Mouse (Mus musculus) T-cell, adult 2 months (primary cell): ENCODE measurements around the gene Kxd1.
"Not testable (repeated sequence)": the region's sequence is repeated elsewhere in the genome, so short reads cannot be mapped to it uniquely, and the experiment has no call there.

Experiments used
- DNase-seq: peaks from one replicate; pipeline ENCODE4 v3.0.0; 2022; ENCODE audit warnings: low spot score

Kxd1 gene

DNA sequence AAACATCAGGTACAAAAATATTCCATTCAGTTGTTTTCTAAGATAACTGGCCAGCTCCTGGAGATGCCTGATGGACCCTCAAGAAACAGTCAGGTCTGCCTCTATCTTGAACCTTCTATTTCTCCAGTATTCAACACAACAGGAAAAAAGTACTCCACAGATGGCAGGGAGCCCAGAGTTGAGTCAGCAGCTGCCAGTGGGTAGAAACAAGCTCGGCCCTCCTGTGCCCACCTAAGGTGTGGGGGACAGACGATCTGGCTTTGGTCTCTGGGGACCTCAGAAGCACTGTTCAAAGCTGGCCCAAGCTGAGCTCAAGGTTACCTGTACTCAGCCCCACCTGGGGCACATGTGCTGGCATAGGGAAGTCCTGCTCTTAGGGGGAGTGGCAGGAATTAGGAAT, 14.3 kb downstream of the Kxd1 start:
- no peak for DNase-seq

GRCm38 (mm10) chr8:70512253-70512903, 15.4 kb downstream of the Kxd1 start:
- DNase-seq, result peak; percentile 26

- DNase-seq, result no peak
Observed at GRCm38 (mm10) chr8:70511770-70512169, 16.0 kb downstream of the Kxd1 start.

DNA sequence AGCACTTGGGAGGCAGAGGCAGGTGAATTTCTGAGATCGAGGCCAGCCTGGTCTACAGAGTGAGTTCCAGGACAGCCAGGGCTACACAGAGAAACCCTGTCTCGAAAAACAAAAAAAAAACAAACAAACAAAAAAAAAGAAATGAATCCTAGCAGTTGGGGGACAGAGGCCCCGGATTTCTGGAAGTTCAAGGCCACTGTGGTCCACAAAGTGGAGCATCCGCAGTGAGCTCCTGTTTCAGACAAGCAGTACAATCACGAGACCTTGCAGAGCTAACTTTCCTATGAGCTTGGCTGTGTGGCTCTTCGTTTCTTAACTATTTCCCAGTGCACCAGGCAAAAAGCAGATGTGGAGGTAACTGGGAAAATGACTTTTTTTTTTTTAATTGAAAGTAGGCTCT, 16.6 kb downstream of the Kxd1 start:
- DNase-seq, result not testable (repeated sequence)

GRCm38 (mm10) chr8:70510228-70510915, 17.4 kb downstream of the Kxd1 start, which contains the start of gene Uba52:
Gene Uba52 (minus strand): TSS chr8:70510801.
- peak; percentile 98 for DNase-seq

DNA sequence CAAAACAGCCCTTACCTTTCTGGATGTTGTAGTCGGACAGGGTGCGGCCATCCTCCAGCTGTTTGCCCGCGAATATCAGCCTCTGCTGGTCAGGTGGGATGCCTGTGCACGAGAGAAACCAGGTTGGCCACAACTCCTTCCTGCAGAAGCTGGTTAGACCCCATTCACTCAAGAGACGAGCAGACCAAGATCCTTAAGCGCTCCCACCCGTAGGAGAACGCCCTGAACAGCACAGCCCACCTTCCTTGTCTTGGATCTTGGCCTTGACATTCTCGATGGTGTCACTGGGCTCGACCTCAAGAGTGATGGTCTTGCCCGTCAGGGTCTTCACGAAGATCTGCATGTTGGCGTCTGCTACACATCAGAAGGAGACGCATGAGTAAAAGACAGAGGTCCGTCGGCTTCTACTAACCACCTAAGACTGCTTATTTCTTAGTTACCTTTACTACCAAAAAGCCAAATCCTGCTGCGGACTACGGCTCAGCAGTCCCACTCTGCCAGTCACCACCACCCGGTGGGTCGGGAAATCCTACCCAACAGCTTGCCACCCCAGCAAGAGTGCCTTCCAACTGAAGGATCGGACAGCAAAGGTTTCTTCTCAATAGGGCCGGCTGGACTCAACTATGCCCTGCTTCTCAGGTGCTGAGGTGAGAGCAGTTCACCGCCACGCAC, 18.3 kb downstream of the Kxd1 start:
- DNase-seq, result no peak

DNA sequence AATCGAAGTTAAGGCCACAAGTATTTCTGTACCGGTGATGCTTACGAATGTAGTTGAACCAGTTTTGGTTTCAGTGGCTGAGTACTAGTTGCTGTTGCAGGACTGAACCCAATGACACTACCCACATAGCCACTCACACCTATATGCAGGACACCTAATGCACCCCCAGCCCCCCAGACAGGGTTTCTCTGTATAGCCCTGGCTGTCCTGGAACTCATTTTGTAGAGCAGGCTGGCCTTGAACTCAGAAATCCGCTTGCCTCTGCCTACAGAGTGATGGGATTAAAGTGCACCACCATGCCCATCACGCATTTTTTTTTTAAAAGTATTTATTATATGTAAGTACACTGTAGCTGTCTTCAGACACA, 20.7 kb downstream of the Kxd1 start:
- DNase-seq, result no peak

DNA sequence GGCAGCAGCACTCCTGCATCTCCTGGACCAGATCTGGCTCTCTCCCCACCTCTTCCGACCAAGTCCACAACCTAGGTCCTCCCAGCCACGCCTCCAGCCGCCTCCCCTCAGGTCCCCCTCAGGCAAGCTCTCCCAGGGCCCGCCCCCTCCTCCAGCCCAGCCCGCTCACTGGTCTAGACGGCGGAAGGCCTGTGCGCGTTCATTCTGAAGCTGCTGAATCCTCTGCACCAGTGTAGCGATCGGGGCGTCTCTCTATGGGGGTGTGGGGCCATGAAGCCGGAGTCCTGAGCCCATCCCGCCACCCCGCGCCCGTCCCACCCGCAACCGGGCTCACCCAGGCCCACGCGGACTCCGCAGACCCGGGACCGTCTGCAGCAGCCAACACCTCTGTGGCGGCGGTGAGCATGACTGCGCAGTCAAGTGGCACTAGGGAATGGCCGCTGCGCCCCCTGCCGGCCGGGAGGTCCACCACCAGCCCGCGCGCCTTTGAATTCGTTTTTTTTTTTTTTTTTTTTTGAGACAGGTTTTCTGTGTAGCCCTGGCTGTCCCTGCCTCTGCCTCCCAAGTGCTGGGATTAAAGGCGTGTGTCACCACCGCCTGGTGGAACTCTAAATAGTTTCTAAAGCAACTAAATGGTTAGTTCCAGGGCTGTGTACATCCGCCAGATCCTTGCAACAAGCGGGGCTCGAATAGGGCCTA, 21.3 kb downstream of the Kxd1 start, which contains the start of gene Rex1bd:
TSS of gene Rex1bd (minus strand) at position 425 of the 699 bp plus-strand sequence.
- DNase-seq, result peak; percentile 91

DNA sequence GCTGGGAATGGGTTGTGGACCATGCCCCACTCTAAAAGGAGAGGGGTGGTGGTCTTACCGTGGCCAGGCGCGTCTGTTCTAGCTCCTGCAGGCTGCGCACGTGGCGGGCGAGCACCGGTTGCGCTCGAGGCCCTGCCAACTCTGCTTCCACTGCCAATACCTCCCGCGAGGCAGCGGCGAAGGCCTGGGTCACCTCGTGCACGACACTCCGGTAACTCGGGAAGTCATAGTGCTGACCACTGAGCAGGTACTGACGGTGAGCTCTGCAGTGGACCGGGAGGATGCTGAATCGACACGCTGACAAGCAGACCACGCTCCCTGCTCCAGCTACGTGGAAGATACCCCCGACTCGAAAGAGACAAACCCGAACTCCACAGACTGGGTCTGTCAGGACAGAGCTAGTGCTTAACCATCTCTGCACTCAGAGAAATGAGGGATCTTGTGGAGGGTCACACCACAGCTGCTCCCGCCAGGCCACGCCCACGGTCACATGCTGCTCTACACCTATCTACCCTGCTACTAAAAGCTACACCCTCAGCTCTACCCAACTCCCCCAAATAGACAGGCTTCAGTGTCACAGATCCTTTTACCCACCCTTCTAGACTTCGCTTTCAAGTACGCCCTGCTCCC, 21.9 kb downstream of the Kxd1 start:
- DNase-seq, result no peak

GRCm38 (mm10) chr8:70504851-70505250, 22.9 kb downstream of the Kxd1 start:
- DNase-seq, result peak; percentile 77

DNA sequence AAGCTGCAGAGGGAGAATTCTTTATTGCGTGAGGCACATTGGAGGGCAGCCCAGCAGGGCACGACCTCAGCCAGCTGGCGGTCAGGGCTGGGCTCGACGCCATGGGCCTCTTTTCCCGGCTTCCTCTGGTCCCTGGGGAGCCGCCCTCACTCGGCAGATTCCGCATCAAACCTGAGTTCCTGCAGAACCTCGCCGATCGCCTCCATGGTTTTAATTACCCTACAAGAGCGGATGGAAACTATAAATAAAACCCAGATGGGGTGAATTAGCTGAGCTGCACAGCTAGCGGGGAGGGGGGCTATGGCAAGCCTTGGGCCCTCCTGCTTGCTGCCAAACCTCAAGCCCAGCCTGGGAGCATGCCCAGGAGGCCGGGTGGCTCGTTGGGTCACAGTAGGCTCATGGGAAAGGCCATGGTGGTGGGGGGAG, 23.5 kb downstream of the Kxd1 start:
- no peak for DNase-seq

- DNase-seq, result peak; percentile 49
Observed at GRCm38 (mm10) chr8:70503062-70503750, 24.6 kb downstream of the Kxd1 start.

- no peak for DNase-seq
Observed at GRCm38 (mm10) chr8:70502540-70502939, 25.2 kb downstream of the Kxd1 start.

- DNase-seq, result no peak
Observed at GRCm38 (mm10) chr8:70501820-70502529, 25.8 kb downstream of the Kxd1 start.

- DNase-seq, result peak; percentile 44
Observed at GRCm38 (mm10) chr8:70500386-70501301, 27.1 kb downstream of the Kxd1 start.

DNA sequence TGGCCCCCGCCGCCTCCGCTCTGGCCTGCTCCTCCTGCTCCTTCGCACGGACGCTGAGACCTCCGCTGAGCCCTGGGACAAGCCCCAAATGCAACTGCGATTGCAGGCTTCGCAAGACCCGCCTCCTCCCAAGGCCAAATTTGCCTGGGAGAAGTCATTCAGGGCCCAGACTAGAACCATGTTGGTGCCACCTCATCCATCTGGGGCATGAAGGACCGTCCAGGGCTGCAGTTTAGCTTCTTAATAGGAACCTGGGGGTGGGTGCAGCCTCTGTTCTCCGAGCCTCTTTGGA, 32.0 kb downstream of the Kxd1 start:
- DNase-seq, result no peak

DNA sequence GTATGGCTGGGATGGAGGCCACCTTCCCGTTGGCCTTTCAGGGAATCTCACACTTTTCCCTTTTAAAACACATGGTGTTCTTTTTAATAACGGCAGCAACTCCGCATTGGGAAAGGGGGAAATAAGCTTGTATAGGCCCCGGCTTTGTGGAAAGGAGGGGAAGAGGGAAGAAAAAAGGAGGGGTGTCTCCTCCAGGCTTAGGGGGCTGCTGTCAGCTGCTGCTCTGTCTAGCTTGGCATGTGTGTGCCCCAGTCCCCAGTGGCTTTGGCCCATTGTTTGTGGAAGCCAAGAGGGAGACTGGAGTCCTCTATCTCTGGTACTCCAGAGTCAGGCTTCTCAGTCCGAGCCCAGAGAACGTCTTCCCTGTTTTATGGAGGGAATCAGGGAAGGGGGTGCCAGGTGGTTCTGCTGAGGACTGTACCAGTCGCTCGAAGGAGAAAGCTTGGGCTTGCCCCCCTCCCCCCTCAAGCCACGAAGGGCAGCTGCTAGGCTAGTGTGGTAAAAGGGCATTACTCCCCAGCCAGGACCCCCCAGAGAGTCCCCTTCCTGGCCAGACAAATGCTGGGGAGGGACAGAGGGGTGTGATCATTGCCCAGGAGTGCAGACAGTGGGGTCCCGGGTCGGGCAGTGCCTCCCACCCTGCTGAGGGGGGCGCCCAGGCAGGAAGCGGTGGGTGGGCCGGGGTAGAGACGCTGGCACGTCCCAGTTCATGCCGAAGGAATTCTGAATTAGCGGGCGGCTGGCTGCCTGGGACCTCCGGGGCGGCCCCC, 32.6 kb downstream of the Kxd1 start:
- no peak for DNase-seq

- DNase-seq, result no peak
Observed at GRCm38 (mm10) chr8:70494416-70494945, 33.3 kb downstream of the Kxd1 start.
